Mouse (Mus musculus) mature B cell (primary cell): ENCODE measurements at regions not wholly inside any gene's neighbourhood (a gene's known extent, or its start where the extent isn't known, plus 50 kb on each side); places are given as distances from the start of the nearest gene placed in this dataset.

Experiments used
- in situ Hi-C: fragments of 300-500 bp; cut with MboI; formaldehyde crosslinking; loops from 2 replicates; pipeline ENCODE4 v1.14.3; 2019

- in situ Hi-C loops = loop anchor here (10.0 kb wide), 1 partner anchor 363 kb away; no protein-coding TSS in a partner anchor
Measured at GRCm38 (mm10) chr6:51177701-51178060, 254.8 kb upstream of the Nfe2l3 start.

GRCm38 (mm10) chr6:51178061-51178791 lies 254.2 kb upstream of the Nfe2l3 start:
- in situ Hi-C loops = loop anchor here (10.0 kb wide), 1 partner anchor 363 kb away; no protein-coding TSS in a partner anchor

DNA sequence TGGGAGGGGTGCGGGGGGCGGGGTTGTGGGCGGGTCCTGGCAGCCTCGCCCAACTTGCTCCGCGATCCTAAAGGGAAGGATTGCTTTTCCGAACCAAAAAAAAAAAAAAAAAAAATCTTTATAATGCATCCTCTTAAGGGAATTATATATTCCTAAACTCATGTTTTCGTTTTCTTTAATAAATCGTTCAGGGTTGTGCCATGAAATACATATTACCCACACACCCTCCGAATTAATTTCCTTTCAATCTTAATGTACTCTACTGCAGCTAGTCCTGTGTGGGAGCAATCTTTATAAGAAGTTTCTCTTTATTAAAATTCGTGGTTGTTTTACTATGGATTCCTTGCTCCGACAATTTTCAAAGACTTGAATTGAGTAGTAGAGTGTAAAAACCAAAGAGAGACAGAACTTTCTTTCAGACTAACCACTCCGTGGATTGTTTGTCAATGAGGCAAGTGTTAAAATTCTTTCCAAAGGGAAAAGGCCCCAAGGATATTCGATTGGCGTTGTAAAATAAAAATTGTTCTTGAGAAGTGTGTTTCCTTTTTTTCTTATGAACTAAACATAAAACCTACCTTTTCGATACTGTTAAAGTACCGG lies 253.6 kb upstream of the Nfe2l3 start:
- in situ Hi-C loops = loop anchor here (10.0 kb wide), 1 partner anchor 364 kb away; no protein-coding TSS in a partner anchor

GRCm38 (mm10) chr6:51179741-51180537 lies 252.5 kb upstream of the Nfe2l3 start:
- in situ Hi-C loops = loop anchor here (10.0 kb wide), 1 partner anchor 365 kb away; no protein-coding TSS in a partner anchor

DNA sequence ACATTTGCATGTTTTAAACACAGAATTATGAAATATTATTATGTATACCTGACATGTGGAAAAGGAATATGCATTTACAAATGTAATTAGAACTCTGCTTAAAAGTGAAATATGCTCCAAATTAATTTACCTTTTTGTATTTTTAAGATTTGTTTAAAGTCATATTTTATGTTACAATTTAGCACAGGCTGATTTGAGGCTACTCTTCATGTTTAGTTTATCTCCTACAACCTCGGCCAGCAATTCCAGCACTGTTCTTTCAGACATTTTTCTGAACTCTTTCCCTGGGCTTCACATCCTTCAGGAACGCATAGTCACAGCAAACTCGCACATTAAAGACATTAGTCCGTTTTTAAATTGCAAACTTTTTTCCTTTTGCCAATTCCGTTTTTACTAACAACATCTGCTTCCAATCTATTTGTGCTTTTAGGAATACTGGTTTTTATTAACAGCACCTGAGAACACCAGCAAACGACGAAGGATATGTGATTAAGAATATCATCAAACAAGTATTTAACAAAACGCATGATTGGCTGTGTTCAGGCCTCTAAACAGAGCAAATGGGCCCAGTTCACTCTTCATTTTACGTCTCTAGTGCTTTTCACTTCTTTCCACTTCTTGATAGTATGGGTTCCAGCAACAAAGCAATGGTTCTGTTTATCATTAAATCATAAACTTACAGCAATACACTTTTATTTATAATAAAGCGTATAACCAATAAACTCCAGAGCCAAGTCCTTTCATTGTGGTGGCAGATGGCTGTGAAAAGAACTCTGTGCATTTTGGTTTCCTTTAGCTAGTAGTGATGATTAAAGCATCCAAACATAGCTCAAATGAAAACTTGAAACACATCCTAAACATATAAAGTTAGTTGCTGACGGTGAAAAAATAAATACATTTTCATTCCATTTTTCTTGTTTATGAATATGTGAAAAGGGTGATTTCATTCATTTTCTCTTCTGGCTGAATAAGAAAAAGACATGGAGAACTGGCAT lies 251.3 kb upstream of the Nfe2l3 start:
- in situ Hi-C loops = no loop called here

GRCm38 (mm10) chr6:51181905-51182304 lies 250.6 kb upstream of the Nfe2l3 start:
- in situ Hi-C loops = no loop called here

DNA sequence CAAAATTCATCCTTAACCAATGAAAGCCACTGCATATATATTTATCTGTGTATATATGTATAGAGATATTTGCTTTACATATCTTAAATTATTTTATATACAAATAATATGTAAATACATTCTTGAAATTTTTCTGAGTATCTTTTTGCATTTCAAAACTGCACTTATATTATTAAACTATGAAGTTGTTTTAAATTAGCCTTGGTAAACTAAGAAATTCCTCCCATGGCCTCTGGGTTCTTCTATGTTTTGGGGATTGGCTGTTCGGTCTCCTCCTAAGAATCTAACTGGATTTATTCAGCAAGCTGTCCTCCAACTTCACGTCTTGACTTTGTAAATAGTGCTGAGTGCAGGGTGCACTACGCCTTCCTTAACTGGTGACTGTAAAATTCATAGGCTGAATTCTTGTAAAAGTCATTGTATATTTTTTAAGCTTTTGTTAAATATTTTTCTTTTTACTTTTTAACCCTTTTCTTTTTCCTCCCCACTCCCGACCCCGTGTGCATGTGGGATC lies 249.6 kb upstream of the Nfe2l3 start:
- in situ Hi-C loops = no loop called here

DNA sequence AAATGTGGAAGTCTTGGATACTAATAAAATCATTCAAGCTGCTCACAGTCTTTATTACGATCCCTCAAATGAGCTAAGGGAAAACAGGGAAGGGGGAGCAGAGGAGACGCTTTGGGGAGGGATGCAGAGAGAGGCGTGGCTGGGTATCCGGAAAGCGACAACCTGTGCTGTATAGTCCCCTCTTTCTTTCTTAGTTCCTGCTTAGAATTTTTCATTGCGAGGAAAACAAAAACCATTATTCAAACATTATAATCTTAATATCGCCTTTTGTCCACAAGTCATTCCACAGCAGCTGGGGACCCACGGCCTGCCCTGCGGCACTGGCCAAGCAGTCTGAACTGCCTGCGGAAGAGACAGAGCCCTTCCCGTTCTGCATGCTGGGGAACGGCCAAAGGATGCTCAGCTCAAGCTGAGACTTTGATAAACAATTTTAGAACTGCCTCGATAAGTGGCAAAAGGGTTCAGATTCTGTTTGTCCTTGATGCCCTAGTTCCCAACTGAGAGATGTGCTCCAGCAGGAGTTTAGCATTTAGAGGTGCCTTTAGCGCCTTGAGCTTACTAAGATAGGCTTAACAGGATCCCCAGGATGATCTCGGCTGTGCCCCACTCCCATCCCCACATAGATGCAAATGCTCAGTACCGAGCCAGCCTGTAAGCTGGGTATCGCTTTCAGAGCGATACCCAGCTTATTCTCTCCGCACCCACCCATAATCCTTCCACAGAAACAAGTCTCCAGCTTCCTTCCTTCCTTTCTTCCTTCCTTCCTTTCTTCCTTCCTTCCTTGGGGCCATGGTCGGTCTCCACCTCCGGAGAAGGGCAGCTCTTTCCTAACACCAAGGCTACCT lies 248.7 kb upstream of the Nfe2l3 start:
- in situ Hi-C loops = no loop called here

- in situ Hi-C loops = no loop called here
Measured at GRCm38 (mm10) chr6:51184500-51184899, 248.0 kb upstream of the Nfe2l3 start.

DNA sequence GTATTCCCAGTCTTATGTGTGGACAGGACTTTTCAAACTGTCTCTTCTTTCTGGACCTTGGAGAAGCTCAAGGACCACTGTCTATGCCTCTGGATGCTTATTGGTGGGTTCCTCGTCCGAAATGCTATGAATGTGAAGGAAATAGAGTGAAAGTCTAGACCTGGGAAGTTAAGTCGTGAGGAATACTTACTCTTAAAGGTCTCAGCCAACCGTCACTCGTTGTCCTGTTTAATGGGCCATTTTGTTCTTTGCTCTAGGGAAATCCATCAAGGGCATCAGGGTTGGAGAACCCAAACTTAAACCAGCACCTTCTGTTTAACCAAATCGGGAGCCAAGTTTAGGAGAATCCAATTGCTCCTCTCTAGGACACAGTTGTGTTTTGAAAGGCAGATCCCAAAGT lies 247.3 kb upstream of the Nfe2l3 start:
- in situ Hi-C loops = no loop called here

DNA sequence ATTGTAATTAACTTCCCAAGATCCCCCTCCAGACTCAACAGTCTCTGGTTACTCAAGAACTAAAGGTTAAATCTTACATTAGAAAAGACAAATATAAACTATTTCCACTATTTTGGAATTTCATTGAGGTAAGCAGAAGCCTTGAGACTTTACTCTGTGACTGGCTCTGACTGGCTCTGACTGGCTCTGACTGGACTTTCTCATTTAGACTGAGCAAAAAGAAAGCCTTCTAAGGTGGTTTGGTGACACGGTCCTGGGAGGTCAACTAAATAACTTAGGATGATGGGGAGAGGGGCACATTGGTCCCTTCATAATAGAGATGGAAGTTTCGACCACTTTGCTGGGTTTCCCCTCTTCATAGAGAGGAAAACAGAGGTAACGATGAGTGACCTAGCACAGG lies 243.3 kb upstream of the Nfe2l3 start:
- in situ Hi-C loops = no loop called here

DNA sequence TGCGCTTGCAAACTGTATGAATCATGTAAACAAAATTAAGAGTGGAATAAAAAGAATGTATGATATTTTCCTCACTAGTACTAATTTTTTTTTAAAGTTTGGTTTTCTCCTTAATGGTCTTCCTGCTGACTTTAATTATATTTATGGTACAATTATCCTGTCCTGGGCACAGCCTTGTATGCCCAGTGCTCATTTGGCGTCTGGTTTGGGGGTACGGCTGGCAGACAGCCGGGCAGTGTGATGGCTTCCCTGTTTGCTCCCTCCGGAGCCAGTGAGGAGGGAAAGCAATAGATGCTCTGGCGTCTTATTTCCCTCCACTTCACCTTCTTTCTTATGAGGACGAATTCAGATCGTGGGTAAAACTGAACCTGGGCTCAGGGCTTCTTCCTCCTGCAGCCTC lies 239.6 kb upstream of the Nfe2l3 start:
- in situ Hi-C loops = no loop called here

GRCm38 (mm10) chr6:51193356-51193755 lies 239.1 kb upstream of the Nfe2l3 start:
- in situ Hi-C loops = no loop called here

DNA sequence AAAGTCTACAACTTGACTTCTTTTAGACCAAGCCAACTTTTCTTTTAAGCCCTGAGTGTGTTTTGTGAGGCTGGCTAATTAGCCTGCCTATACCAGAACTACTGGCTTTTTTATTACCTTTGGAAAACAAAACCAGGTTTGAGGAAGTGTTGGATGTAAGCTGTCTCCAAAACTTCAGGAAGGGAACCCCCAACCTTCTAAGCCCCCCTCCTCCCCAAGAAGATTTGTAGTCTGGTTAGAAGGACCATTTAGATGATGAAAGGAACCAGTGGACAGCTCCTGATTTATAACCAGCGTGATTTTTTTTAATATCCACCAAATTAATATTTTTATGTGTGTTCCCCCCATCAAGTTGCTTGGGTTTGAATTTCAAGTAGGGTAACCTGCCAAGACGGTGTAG lies 236.1 kb upstream of the Nfe2l3 start:
- in situ Hi-C loops = no loop called here

DNA sequence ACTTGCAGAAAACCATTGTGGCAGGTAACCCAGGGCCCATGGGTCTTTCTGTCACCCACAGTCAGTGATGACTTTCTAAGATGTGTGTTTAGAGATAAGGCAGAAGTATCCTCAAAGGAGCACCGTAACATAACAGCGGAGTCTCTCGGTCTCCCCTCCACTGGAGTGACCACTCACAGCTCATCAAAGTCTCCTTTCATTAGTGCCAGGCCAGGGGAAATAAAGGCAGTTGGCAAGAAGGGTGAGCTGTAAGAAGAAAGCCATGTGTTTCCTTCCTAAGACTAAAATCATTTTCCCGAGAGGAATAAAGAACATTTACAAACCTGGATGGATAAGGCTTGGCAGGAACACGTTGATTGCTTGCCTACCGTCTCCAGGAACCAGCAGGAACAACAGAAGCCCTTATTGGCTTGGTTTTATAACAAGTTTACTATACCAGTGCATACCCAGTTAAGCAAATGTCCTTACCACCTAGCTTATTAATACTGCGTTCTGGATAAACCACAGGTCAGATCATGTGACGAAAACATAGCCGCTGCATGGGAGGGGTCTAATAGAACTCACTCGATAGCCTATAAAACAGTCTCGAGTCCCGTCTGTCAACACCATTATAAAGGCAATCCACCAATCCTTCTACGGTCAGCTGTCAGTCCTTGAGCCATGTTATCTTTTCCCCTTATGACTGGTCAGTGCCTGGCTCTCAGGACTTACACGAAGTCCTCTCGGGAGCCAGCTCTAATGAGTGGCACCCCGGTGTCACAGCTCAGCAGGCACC lies 235.3 kb upstream of the Nfe2l3 start:
- in situ Hi-C loops = no loop called here

- in situ Hi-C loops = loop anchor here (25.0 kb wide), 1 partner anchor 162 kb away; no protein-coding TSS in a partner anchor
Measured at GRCm38 (mm10) chr6:51200207-51200606, 232.3 kb upstream of the Nfe2l3 start.

DNA sequence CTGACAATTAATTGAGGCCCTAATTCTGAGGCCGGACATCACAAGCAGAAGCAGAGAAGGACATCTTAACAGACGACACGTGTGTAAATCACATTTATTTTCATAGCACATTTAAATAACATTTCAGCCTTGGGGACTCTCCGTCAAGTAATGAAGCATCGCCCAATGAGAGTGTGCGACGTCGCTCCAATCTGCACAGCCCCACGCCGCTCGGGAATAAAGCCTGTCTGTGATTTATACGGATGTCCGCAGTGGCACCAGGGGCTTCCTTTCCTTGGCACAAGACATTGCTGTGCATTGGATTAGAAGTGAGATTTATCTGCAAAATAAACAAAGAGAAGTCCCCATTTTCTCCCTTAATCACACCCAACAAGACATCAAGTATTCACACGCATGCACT lies 231.6 kb upstream of the Nfe2l3 start:
- in situ Hi-C loops = loop anchor here (25.0 kb wide), 1 partner anchor 161 kb away; no protein-coding TSS in a partner anchor

DNA sequence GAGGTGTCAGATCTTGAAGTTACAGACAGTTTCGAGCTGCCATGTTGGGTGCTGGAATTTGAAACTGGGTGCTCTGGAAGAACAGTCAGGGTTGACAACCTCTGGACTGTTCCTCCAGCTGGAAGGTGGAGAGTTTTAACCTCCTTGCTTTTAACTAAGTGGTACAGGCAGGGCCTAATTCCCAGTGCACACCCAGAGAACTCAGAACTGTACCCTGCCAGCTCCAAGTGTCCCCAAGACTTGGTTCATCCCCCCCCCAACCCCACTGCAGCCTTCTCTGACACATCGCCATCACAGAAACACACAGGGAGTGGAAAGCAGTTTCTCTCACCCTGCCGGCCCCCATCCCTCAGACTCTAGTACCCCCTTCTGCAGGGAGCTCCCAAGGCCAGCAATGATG lies 228.2 kb upstream of the Nfe2l3 start:
- in situ Hi-C loops = loop anchor here (25.0 kb wide), 1 partner anchor 158 kb away; no protein-coding TSS in a partner anchor

DNA sequence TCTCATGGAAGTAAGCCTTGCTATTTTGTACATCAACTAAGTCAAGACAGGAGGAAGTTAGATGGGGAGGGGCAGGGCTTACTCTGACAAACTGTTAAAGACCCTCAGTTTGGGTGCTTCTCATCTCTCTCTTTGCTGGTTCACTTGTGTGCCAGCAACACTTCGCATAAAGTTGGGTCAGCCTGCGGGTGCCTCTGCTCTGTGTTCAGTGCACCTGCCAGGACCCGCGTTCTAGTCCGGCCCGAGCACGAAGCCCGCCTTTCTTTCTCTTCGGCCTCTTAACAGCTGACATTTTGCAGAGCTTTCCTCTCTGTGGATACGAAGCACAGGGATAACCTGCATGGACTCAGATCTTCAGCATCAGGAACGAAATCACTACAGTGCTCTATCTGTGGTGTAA lies 227.1 kb upstream of the Nfe2l3 start:
- in situ Hi-C loops = loop anchor here (25.0 kb wide), 1 partner anchor 157 kb away; no protein-coding TSS in a partner anchor
